In the genomic region with DNA sequence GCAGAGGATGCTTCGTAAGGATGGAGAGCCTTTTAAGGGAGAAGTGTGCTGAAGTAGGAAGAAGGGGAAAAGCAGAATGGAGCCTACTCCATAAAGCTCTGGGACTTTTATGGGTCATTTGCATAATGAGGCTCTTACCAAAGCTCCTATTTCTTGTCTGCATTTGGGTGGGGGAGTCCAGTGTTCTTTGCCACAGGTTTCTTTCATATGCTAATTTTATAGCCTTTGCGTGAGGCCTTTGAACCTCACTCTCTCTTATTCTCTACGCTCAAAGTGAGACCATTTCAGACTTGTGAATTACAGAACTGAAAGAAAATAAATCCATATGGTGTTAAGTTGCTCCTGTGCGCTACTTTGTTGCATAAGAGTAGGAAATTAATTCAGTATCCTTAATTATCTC, we compare ENCODE assay signal across 16 mouse cellular contexts.
DNase-seq lines count a peak whose midpoint lies in the region; ATAC-seq lines count a peak whose summit lies in the region.
"Had no signal": no experiment of that assay in that cellular context is flagged by ENCODE, and none has a peak within 500 bp of the region (broad histone marks: within the 10 kb centered on the region; RNA-seq: fewer than 3 reads in every experiment).

No protein-coding gene starts in this region.

- H3K4me1 ChIP-seq in hindbrain, embryonic 13.5 days (replicated peaks): peaks cover 5% of the 10 kb centered on the region
- 0 out of 2 replicates have a peak, but pooled peaks cover 8% of the 10 kb centered on the region for H3K4me1 ChIP-seq in hindbrain, embryonic 14.5 days (replicated peaks; ENCODE audit: control insufficient read depth, insufficient read depth, low read length)
- peaks cover 10% of the 10 kb centered on the region for H3K4me1 ChIP-seq in forebrain, embryonic 12.5 days
- peaks cover 5% of the 10 kb centered on the region; the same call in 1 of the 2 replicates for H3K4me1 ChIP-seq in midbrain, embryonic 15.5 days
- H3K4me1 ChIP-seq in limb, embryonic 10.5 days: no peaks in the 10 kb centered on the region
- H3K4me1 ChIP-seq: heart, embryonic 12.5 days had no signal

- WGBS in hindbrain, embryonic 13.5 days: 23% methylated on average over 4 of the region's 4 CpGs
- 22% methylated on average over 4 of the region's 4 CpGs for whole genome bisulfite sequencing in hindbrain, embryonic 14.5 days
- WGBS in forebrain, embryonic 12.5 days: 8% methylated on average over 4 of the region's 4 CpGs
- 18% methylated on average over 4 of the region's 4 CpGs for WGBS in midbrain, embryonic 15.5 days
- 51% methylated on average over 4 of the region's 4 CpGs for WGBS in limb, embryonic 10.5 days

- DNase-seq in hindbrain, embryonic 14.5 days (ENCODE audit: low spot score): no peak
- peak; percentile 73 for DNase-seq in R1 (ENCODE audit: low read depth, low spot score)
- DNase-seq in thymus, postnatal 4 days: no peak
- no peak for DNase-seq in frontal cortex, adult 2 months (ENCODE audit: extremely low spot score in 1 of 2, low spot score in 1 of 2)
- DNase-seq in limb, embryonic 10.5 days (ENCODE audit: low spot score): no peak
- DNase-seq: adrenal gland, adult 8-10 months; cerebellum, adult 18-20 months; heart, postnatal 4 days; layer of hippocampus, postnatal 36 days; liver; liver, postnatal 0 days had no signal

- 0 out of 2 replicates have a peak, but pooled peaks have one; percentile 32 for ATAC-seq in hindbrain, embryonic 13.5 days (ENCODE audit: low FRiP score)
- ATAC-seq in hindbrain, embryonic 14.5 days (ENCODE audit: low FRiP score): no peak
- ATAC-seq in forebrain, embryonic 12.5 days (ENCODE audit: low FRiP score): peak; percentile 89
- ATAC-seq in midbrain, embryonic 15.5 days (replicated peaks): peak; percentile 48
- ATAC-seq: intestine, embryonic 16.5 days; liver, postnatal 0 days had no signal

- no peak overlapping the region for H3K27ac ChIP-seq in hindbrain, embryonic 13.5 days
- no peak overlapping the region for H3K27ac ChIP-seq in hindbrain, embryonic 14.5 days
- 0 out of 2 replicates have a peak overlapping the region, but pooled peaks have one; percentile 8 for H3K27ac ChIP-seq in forebrain, embryonic 12.5 days
- no peak overlapping the region for H3K27ac ChIP-seq in midbrain, embryonic 15.5 days
- H3K27ac ChIP-seq in limb, embryonic 10.5 days: no peak overlapping the region

- no peak overlapping the region for H3K9ac ChIP-seq in hindbrain, embryonic 13.5 days
- no peak overlapping the region for H3K9ac ChIP-seq in hindbrain, embryonic 14.5 days
- H3K9ac ChIP-seq in forebrain, embryonic 12.5 days: no peak overlapping the region
- no peak overlapping the region for H3K9ac ChIP-seq in midbrain, embryonic 15.5 days
- H3K9ac ChIP-seq: heart, embryonic 12.5 days; liver, postnatal 0 days had no signal

- no peak overlapping the region for H3K4me3 ChIP-seq in hindbrain, embryonic 13.5 days
- H3K4me3 ChIP-seq in hindbrain, embryonic 14.5 days (replicated peaks; ENCODE audit: low read length): no peak overlapping the region
- no peak overlapping the region for H3K4me3 ChIP-seq in forebrain, embryonic 12.5 days (replicated peaks)
- H3K4me3 ChIP-seq in midbrain, embryonic 15.5 days: no peak overlapping the region
- no peak overlapping the region for H3K4me3 ChIP-seq in limb, embryonic 10.5 days
- H3K4me3 ChIP-seq: heart, embryonic 12.5 days had no signal

- no peaks in the 10 kb centered on the region for H3K36me3 ChIP-seq in hindbrain, embryonic 13.5 days
- H3K36me3 ChIP-seq in hindbrain, embryonic 14.5 days (replicated peaks; ENCODE audit: control insufficient read depth, insufficient read depth): no peaks in the 10 kb centered on the region
- no peaks in the 10 kb centered on the region for H3K36me3 ChIP-seq in forebrain, embryonic 12.5 days (replicated peaks)
- no peaks in the 10 kb centered on the region for H3K36me3 ChIP-seq in midbrain, embryonic 15.5 days (replicated peaks)
- H3K36me3 ChIP-seq in limb, embryonic 10.5 days: no peaks in the 10 kb centered on the region
- H3K36me3 ChIP-seq: heart, embryonic 12.5 days had no signal

- no peaks in the 10 kb centered on the region for H3K27me3 ChIP-seq in hindbrain, embryonic 13.5 days
- no peaks in the 10 kb centered on the region for H3K27me3 ChIP-seq in hindbrain, embryonic 14.5 days (ENCODE audit: control insufficient read depth, insufficient read depth, low read length)
- H3K27me3 ChIP-seq in forebrain, embryonic 12.5 days: peaks cover 35% of the 10 kb centered on the region
- no peaks in the 10 kb centered on the region for H3K27me3 ChIP-seq in midbrain, embryonic 15.5 days (replicated peaks)
- no peaks in the 10 kb centered on the region for H3K27me3 ChIP-seq in limb, embryonic 10.5 days (ENCODE audit: low read depth, poor library complexity, severe bottlenecking)
- H3K27me3 ChIP-seq: heart, embryonic 12.5 days had no signal

- no peak overlapping the region for H3K4me2 ChIP-seq in hindbrain, embryonic 13.5 days
- no peak overlapping the region for H3K4me2 ChIP-seq in hindbrain, embryonic 14.5 days (replicated peaks)
- H3K4me2 ChIP-seq in forebrain, embryonic 12.5 days: 0 out of 2 replicates have a peak overlapping the region, but pooled peaks have one; percentile 2
- H3K4me2 ChIP-seq in midbrain, embryonic 15.5 days: no peak overlapping the region
- H3K4me2 ChIP-seq: heart, embryonic 12.5 days had no signal

- H3K9me3 ChIP-seq in hindbrain, embryonic 13.5 days: no peaks in the 10 kb centered on the region
- no peaks in the 10 kb centered on the region for H3K9me3 ChIP-seq in hindbrain, embryonic 14.5 days (ENCODE audit: control insufficient read depth, low read length)
- 0 out of 2 replicates have a peak, but pooled peaks cover 5% of the 10 kb centered on the region for H3K9me3 ChIP-seq in forebrain, embryonic 12.5 days
- 0 out of 2 replicates have a peak, but pooled peaks cover 2% of the 10 kb centered on the region for H3K9me3 ChIP-seq in midbrain, embryonic 15.5 days
- H3K9me3 ChIP-seq in limb, embryonic 10.5 days (replicated peaks): no peaks in the 10 kb centered on the region
- H3K9me3 ChIP-seq: heart, embryonic 12.5 days had no signal
